Mouse (Mus musculus): ENCODE data around the gene Pdcd11. TPM values are rescaled to one million over a fixed set of nuclear protein-coding genes. Genes with fewer than 3 reads are reported as not detected.

Gene Pdcd11
- polyA plus RNA-seq, 1 experiment from 2014 or later: 3.3 TPM

GRCm38 (mm10) chr19:47179272-47179809 is 88.8 kb downstream of the Pdcd11 start:
- 3% methylated on average over 39 of the region's 42 CpGs for WGBS (ENCODE audit: insufficient replicate concordance)
- Histone ChIP-seq H3K9me3 (ENCODE audit: low read length) (no peaks in the 10 kb centered on the region), H3K4me2 (ENCODE audit: low read depth, low read length) (peak overlapping the region; percentile 90), H3K36me3 (replicated peaks; ENCODE audit: insufficient read depth, low read length) (no peaks in the 10 kb centered on the region), H3K4me3 (ENCODE audit: low read depth, low read length) (peak overlapping the region; percentile 56), H3K27ac (ENCODE audit: low read depth) (no peak overlapping the region), H3K9ac (replicated peaks) (peak overlapping the region; percentile 30), H3K27me3 (ENCODE audit: insufficient read depth, low read length) (peaks cover 38% of the 10 kb centered on the region), H3K4me1 (ENCODE audit: insufficient read depth) (peaks cover 4% of the 10 kb centered on the region)
- ATAC-seq: peak; percentile 12; the same call in 1 of the 2 replicates
- no peak for DNase-seq
- TF ChIP-seq CTCF (IDR thresholded peaks at IDR 0.05; ENCODE audit: low read depth): no peak

GRCm38 (mm10) chr19:47180011-47180410 is 89.4 kb downstream of the Pdcd11 start:
- H3K27me3 ChIP-seq (ENCODE audit: insufficient read depth, low read length): peaks cover 38% of the 10 kb centered on the region
- TF ChIP-seq CTCF (IDR thresholded peaks at IDR 0.05; ENCODE audit: low read depth) (no peak), EP300 (IDR thresholded peaks at IDR 0.05; ENCODE audit: low read depth) (no peak)
- H3K4me2 ChIP-seq (ENCODE audit: low read depth, low read length): no peak overlapping the region
- ATAC-seq (no peak), DNase-seq (no peak)
- WGBS (ENCODE audit: insufficient replicate concordance): 23% methylated on average over 8 of the region's 8 CpGs
- H3K4me3 ChIP-seq (ENCODE audit: low read depth, low read length): no peak overlapping the region; the same call in 1 of the 2 replicates
- no peak overlapping the region for H3K27ac ChIP-seq (ENCODE audit: low read depth)
- no peaks in the 10 kb centered on the region for H3K36me3 ChIP-seq (replicated peaks; ENCODE audit: insufficient read depth, low read length)
- H3K9me3 ChIP-seq (ENCODE audit: low read length): no peaks in the 10 kb centered on the region
- H3K4me1 ChIP-seq (ENCODE audit: insufficient read depth): peaks cover 4% of the 10 kb centered on the region
- H3K9ac ChIP-seq (replicated peaks): no peak overlapping the region

Other genes starting within 250 kb of the Pdcd11 start
- gene Ina, start 76.1 kb upstream of the Pdcd11 start, polyA plus RNA-seq (2015; fragmentation: Nextera tagmentation; extraction: Ambion mirVana): not detected in 2 replicates
- 30.2 and 36.1 TPM in 2 replicates for gene Nt5c2, start 75.6 kb upstream of the Pdcd11 start, polyA plus RNA-seq (2015; fragmentation: Nextera tagmentation; extraction: Ambion mirVana)
- gene Pcgf6, start 39.9 kb upstream of the Pdcd11 start, polyA plus RNA-seq (2015; fragmentation: Nextera tagmentation; extraction: Ambion mirVana): 7.7 and 8.0 TPM in 2 replicates
- 2.1 and 2.3 TPM in 2 replicates for gene Taf5, start 23.0 kb upstream of the Pdcd11 start, polyA plus RNA-seq (2015; fragmentation: Nextera tagmentation; extraction: Ambion mirVana)
- gene Usmg5, start 121 bp upstream of the Pdcd11 start, polyA plus RNA-seq (2015; fragmentation: Nextera tagmentation; extraction: Ambion mirVana): 1,395 and 1,426 TPM in 2 replicates
- gene Calhm2, start 47.5 kb downstream of the Pdcd11 start, polyA plus RNA-seq (2015; fragmentation: Nextera tagmentation; extraction: Ambion mirVana): 2.0 and 2.6 TPM in 2 replicates
- not detected in 2 replicates for gene Calhm1, start 53.5 kb downstream of the Pdcd11 start, polyA plus RNA-seq (2015; fragmentation: Nextera tagmentation; extraction: Ambion mirVana)
- not detected in 2 replicates for gene Calhm3, start 67.0 kb downstream of the Pdcd11 start, polyA plus RNA-seq (2015; fragmentation: Nextera tagmentation; extraction: Ambion mirVana)
- gene Neurl1a, start 88.1 kb downstream of the Pdcd11 start, polyA plus RNA-seq (2015; fragmentation: Nextera tagmentation; extraction: Ambion mirVana): 0.76 and 0.89 TPM in 2 replicates

Data from liver, postnatal 0 days (tissue).